Mouse (Mus musculus) c-Kit-positive CD71-negative TER-119-negative erythroid progenitor cells, embryonic 14.5 days (primary cell): Measurements from ENCODE around the gene Ubac1.

Source experiments
- DNase-seq: peaks from one replicate; pipeline ENCODE4 v3.0.0-alpha.2; 2013; ENCODE audit warnings: low read depth

The Ubac1 gene

GRCm38 (mm10) chr2:26024138-26025075 is 2.9 kb upstream of the Ubac1 start:
- DNase-seq: no peak

- DNase-seq: no peak
Observed at GRCm38 (mm10) chr2:26022626-26023025, 1.1 kb upstream of the Ubac1 start.

- DNase-seq: no peak
Observed at GRCm38 (mm10) chr2:26022258-26022565, 665 bp upstream of the Ubac1 start.

DNA sequence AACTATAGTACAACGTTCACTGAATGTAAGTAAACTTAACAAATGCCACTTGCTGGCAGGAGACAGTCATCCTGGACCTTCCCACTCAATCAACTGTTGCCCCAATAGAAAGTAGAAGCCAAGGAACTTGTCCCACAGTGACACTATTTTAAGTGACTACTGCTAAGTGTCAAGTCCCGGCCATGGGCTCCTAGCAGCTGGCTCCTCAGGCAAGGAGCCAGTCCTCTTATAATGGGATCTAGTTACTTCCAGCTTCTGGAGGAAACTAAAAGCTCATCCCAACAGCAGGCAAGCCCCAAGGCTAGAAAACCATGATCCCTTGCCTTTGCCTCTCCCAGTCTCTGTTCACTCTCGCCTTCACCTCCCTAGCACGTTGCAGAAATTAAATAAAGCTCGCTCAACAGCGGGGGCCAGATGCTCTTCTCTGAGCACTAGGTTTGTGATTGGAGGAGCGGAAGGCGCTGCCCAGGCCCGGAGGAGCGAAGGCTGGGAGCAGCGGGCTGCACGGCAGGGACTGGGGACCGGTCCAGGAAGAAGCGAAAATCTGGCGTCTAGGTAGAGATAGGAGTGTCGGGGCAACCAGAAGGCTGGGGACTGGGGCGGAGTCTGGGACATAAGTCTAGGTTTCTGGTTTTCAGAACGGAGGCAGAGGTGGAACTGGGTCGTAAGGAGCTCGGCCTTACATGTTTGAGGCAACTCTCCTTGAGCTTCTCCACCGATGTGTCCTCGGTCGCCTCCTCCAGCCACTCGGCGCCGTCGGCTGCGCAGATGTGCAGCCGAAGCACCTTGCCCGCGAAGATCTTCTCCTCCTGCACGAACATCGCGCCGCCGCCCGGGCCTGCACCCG is 610 bp downstream of the Ubac1 start:
- no peak for DNase-seq

DNA sequence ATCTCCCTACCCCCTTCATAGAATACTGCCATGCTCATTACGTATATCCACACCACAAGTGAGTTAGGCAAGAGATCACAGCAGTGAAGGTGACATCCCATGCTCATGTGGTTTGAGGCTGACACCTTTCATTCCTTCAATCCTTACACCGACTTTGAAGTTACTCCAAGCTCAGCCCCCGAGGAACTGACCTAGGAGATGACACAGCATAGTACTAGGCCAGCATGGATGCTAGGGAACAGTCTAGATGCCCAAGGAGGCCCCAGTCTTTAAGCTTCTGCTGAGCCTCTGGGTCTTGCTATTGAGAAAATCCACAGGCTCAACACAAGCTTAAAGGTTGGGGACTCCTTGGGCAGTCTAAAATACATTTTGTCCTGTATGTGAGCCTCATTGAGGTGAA is 1.6 kb downstream of the Ubac1 start:
- DNase-seq: no peak

DNA sequence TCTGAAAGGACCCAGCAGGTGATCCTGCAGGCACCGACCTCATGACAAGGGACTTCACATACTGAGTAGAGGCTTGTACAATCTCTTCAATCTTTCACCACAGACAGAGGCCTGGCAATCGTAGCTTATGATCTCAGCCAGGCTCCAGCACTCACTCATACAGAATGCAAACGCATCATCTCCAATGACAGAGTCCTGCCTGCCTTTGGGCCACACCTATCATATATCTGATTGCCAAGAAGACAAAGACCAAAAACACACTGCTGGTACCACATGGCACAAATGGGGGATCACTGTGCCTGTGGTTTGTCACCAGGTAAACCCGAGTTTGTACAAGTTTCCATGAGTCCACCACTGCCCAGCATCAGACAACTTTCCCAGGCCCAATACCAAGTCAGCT is 4.2 kb downstream of the Ubac1 start:
- no peak for DNase-seq

- no peak for DNase-seq
Observed at GRCm38 (mm10) chr2:26013674-26014073, 7.9 kb downstream of the Ubac1 start.

DNA sequence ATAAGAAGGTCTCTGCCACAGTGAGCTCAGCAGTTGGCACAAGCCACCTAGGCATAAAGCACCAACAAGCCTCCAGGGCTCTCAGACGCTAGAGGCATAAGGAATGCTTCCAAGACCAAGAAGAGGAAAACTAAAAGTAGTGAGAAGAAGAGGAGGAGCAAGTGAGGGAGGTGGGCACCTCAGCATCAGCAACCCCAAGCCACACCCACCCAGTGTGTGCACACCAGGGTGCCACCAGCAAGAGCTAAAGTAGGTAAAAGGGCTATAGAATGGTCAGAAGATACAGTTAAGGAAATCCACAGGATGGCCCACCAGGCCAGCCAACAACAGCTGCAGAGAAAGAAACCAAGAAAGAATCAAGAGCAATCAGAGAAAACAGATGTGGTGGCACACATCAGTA is 10.1 kb downstream of the Ubac1 start:
- no peak for DNase-seq

- DNase-seq: no peak
Observed at GRCm38 (mm10) chr2:26002001-26002400, 19.5 kb downstream of the Ubac1 start.

DNA sequence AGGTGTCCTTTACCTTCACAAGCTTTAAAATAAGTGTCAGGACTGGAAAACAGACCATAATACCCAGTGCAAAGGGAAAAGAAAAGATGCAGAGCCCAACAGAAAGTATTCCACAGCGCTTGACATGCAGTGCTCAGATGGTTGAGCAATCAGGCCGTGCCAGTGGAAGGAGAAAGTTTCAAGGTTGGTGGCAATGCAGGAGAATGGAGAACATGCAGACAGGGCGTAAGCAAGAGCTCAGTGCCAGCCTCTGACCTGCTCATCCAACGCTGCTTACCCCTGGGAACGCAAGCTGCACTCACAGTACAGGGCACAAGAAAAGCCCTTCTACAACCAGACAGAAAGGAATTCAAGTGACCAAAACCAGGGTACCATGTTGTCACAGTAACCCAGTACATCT is 20.4 kb downstream of the Ubac1 start:
- DNase-seq: no peak

GRCm38 (mm10) chr2:25997716-25998115 is 23.8 kb downstream of the Ubac1 start:
- DNase-seq: no peak

DNA sequence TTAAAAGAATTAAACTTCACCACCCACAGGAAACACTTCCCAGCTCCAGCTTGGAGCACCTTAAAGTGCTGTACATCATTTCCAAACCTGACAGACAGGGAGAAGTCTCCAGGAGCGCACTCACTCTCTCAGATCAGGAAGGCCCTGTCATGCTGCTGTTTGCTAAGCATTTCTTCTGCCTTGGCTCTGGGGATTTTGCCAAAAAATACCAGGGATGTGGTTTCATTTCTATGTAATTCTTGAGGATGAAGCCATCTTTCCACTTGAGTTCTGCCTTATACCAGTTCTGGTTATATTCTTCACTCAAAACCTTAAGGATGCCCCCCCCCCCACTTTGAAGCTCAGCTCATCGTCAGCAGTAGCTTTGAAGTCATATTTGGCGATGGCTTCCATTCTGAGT is 26.8 kb downstream of the Ubac1 start:
- DNase-seq: no peak

- no peak for DNase-seq
Observed at GRCm38 (mm10) chr2:25992285-25992684, 29.3 kb downstream of the Ubac1 start.

DNA sequence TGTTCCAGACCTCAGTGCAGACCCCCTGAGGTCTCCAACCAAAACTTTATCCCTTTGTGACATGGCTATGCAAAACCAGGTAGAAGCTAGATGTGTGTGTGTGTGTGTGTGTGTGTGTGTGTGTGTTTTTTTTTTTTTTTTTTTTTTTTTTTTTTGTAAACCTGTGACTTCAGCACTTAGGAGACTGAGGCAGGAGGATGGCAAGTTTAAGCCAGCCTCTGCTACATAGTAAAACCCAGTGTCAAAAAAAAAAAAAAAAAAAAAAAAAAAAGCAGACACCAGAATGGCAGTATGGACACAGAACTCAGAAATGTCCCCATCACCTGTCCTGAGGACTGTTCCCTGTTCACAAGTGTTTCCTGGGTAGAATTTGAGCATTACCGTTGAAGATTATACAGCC is 31.9 kb downstream of the Ubac1 start:
- DNase-seq: no peak

- DNase-seq: no peak
Observed at GRCm38 (mm10) chr2:25987817-25988216, 33.7 kb downstream of the Ubac1 start.

DNA sequence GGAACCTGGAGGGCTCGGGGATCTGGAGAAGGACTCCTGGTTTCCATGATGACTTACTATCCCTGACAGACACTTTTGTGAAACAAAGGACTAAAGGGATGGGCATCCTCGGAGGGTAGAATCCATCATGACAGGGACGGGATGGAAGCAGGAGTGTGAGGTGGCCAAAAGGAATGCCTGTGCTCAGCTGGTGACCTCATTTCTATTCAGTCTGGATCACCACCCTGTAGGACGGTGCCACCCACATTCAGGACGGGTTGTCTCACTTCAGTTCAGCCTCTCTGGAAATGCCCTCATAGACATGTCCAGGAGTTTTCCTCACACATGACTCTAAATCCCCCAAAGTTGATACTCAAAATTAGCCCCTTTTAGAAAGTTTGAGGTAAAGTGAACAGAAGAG is 34.9 kb downstream of the Ubac1 start:
- DNase-seq: no peak

- peak; percentile 99 for DNase-seq
Observed at GRCm38 (mm10) chr2:25983159-25983907, 38.2 kb downstream of the Ubac1 start, which contains the start of gene Camsap1. Gene Camsap1 (minus strand): TSS chr2:25983282.

GRCm38 (mm10) chr2:25982426-25983091 is 39.0 kb downstream of the Ubac1 start:
- DNase-seq: no peak

- DNase-seq: no peak
Observed at GRCm38 (mm10) chr2:25982052-25982425, 39.5 kb downstream of the Ubac1 start.

GRCm38 (mm10) chr2:25978997-25979396 is 42.5 kb downstream of the Ubac1 start:
- DNase-seq: no peak

GRCm38 (mm10) chr2:25977587-25978239 is 43.8 kb downstream of the Ubac1 start:
- DNase-seq: no peak
